Mouse (Mus musculus): ENCODE data around the gene Trp53i11. TPM values are rescaled to one million over a fixed set of nuclear protein-coding genes. Genes with fewer than 3 reads are reported as not detected.

Gene Trp53i11
- polyA plus RNA-seq, 1 experiment from 2014 or later = 155 TPM

DNA sequence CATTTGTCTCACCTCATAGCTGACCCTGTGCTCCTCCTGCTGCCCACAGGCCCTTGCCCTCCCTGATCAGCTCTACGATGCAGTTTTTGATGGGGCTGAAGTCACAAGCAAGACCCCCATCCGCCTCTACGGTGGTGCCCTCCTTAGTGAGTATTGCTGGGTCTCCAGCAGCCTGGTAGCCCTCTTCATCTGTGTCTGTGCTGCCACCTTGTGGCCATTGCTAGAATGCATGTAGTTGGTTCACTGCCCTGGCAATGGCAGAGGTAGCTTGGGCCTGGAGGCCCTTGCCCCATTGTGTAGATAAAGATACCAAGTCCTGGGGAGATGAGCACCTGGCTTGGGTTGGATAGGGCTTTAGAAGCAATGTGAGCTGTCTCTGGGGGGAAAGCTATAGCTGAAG lies 11.5 kb downstream of the Trp53i11 start:
- Histone ChIP-seq H3K9ac (ENCODE audit: low read length) (no peak overlapping the region), H3K9me3 (ENCODE audit: control insufficient read depth, low read length) (no peaks in the 10 kb centered on the region), H3K36me3 (ENCODE audit: control insufficient read depth, insufficient read depth, low read length) (no peaks in the 10 kb centered on the region; the same call in 1 of the 2 replicates), H3K4me3 (ENCODE audit: low read depth, low read length) (no peak overlapping the region), H3K27me3 (ENCODE audit: control insufficient read depth, insufficient read depth, low read length) (no peaks in the 10 kb centered on the region), H3K27ac (ENCODE audit: low read depth, low read length) (no peak overlapping the region), H3K4me1 (replicated peaks; ENCODE audit: control insufficient read depth, insufficient read depth, low read length) (peaks cover 6% of the 10 kb centered on the region; the same call in 1 of the 2 replicates), H3K4me2 (ENCODE audit: low read depth, low read length, severe bottlenecking) (no peak overlapping the region)
- DNase-seq (ENCODE audit: low spot score) (peak; percentile 95), ATAC-seq (replicated peaks; ENCODE audit: low FRiP score) (peak; percentile 51)
- WGBS = 29% methylated on average over 3 of the region's 3 CpGs

- no peak overlapping the region for H3K4me2 ChIP-seq (ENCODE audit: low read depth, low read length, severe bottlenecking)
- WGBS = 47% methylated on average over 13 of the region's 13 CpGs
- H3K4me3 ChIP-seq (ENCODE audit: low read depth, low read length) = no peak overlapping the region
- ATAC-seq (replicated peaks; ENCODE audit: low FRiP score) = peak; percentile 39
- no peaks in the 10 kb centered on the region for H3K27me3 ChIP-seq (ENCODE audit: control insufficient read depth, insufficient read depth, low read length)
- no peaks in the 10 kb centered on the region; the same call in 1 of the 2 replicates for H3K36me3 ChIP-seq (ENCODE audit: control insufficient read depth, insufficient read depth, low read length)
- H3K9me3 ChIP-seq (ENCODE audit: control insufficient read depth, low read length) = no peaks in the 10 kb centered on the region
- DNase-seq (ENCODE audit: low spot score) = peak; percentile 83
- H3K27ac ChIP-seq (ENCODE audit: low read depth, low read length) = no peak overlapping the region
- peaks cover 6% of the 10 kb centered on the region; the same call in 1 of the 2 replicates for H3K4me1 ChIP-seq (replicated peaks; ENCODE audit: control insufficient read depth, insufficient read depth, low read length)
- no peak overlapping the region for H3K9ac ChIP-seq (ENCODE audit: low read length)
Measured at GRCm38 (mm10) chr2:93199531-93199974, 12.2 kb downstream of the Trp53i11 start.

GRCm38 (mm10) chr2:93200681-93201340 lies 13.5 kb downstream of the Trp53i11 start:
- H3K27ac ChIP-seq (ENCODE audit: low read depth, low read length) = no peak overlapping the region
- DNase-seq (ENCODE audit: low spot score) = no peak
- 78% methylated on average over 10 of the region's 10 CpGs for WGBS
- no peak overlapping the region for H3K9ac ChIP-seq (ENCODE audit: low read length)
- H3K4me2 ChIP-seq (ENCODE audit: low read depth, low read length, severe bottlenecking) = no peak overlapping the region
- no peak overlapping the region for H3K4me3 ChIP-seq (ENCODE audit: low read depth, low read length)
- ATAC-seq (replicated peaks; ENCODE audit: low FRiP score) = no peak
- no peaks in the 10 kb centered on the region; the same call in 1 of the 2 replicates for H3K36me3 ChIP-seq (ENCODE audit: control insufficient read depth, insufficient read depth, low read length)
- H3K4me1 ChIP-seq (replicated peaks; ENCODE audit: control insufficient read depth, insufficient read depth, low read length) = peaks cover 6% of the 10 kb centered on the region; the same call in 1 of the 2 replicates
- no peaks in the 10 kb centered on the region for H3K9me3 ChIP-seq (ENCODE audit: control insufficient read depth, low read length)
- H3K27me3 ChIP-seq (ENCODE audit: control insufficient read depth, insufficient read depth, low read length) = no peaks in the 10 kb centered on the region

- DNase-seq (ENCODE audit: low spot score) (no peak), ATAC-seq (replicated peaks; ENCODE audit: low FRiP score) (no peak)
- Histone ChIP-seq H3K27ac (ENCODE audit: low read depth, low read length) (no peak overlapping the region), H3K4me2 (ENCODE audit: low read depth, low read length, severe bottlenecking) (no peak overlapping the region), H3K4me3 (ENCODE audit: low read depth, low read length) (no peak overlapping the region), H3K4me1 (replicated peaks; ENCODE audit: control insufficient read depth, insufficient read depth, low read length) (peaks cover 6% of the 10 kb centered on the region; the same call in 1 of the 2 replicates), H3K9me3 (ENCODE audit: control insufficient read depth, low read length) (no peaks in the 10 kb centered on the region), H3K9ac (ENCODE audit: low read length) (no peak overlapping the region), H3K36me3 (ENCODE audit: control insufficient read depth, insufficient read depth, low read length) (no peaks in the 10 kb centered on the region; the same call in 1 of the 2 replicates), H3K27me3 (ENCODE audit: control insufficient read depth, insufficient read depth, low read length) (no peaks in the 10 kb centered on the region)
- 89% methylated on average over 3 of the region's 3 CpGs for WGBS
Measured at GRCm38 (mm10) chr2:93201997-93202396, 14.6 kb downstream of the Trp53i11 start.

DNA sequence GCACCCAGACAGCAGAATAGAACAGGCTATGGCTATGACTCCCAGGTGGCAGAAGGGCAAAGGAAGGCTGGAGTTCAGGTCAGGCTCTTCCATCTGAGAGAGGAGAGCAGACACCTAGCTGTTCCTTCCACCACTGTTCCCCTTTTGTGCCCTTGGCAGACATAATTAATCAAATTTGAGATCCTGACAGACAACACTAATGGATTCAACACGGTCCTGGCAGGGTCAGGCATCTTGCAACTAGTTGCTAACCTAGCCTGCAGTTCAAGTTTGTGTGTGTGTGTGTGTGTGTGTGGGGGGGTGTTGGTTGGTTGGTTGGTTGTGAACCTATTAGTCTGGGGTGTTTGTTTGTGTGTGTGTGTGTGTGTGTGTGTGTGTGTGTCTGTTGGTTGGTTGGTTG lies 15.4 kb downstream of the Trp53i11 start:
- Histone ChIP-seq H3K4me1 (replicated peaks; ENCODE audit: control insufficient read depth, insufficient read depth, low read length) (peaks cover 6% of the 10 kb centered on the region; the same call in 1 of the 2 replicates), H3K9me3 (ENCODE audit: control insufficient read depth, low read length) (no peaks in the 10 kb centered on the region), H3K4me3 (ENCODE audit: low read depth, low read length) (no peak overlapping the region), H3K36me3 (ENCODE audit: control insufficient read depth, insufficient read depth, low read length) (no peaks in the 10 kb centered on the region; the same call in 1 of the 2 replicates), H3K27ac (ENCODE audit: low read depth, low read length) (no peak overlapping the region), H3K27me3 (ENCODE audit: control insufficient read depth, insufficient read depth, low read length) (no peaks in the 10 kb centered on the region), H3K9ac (ENCODE audit: low read length) (no peak overlapping the region), H3K4me2 (ENCODE audit: low read depth, low read length, severe bottlenecking) (no peak overlapping the region)
- 58% methylated on average over 1 of the region's 1 CpGs for WGBS
- DNase-seq (ENCODE audit: low spot score) (no peak), ATAC-seq (replicated peaks; ENCODE audit: low FRiP score) (no peak)

- Histone ChIP-seq H3K36me3 (ENCODE audit: control insufficient read depth, insufficient read depth, low read length) (peaks cover 5% of the 10 kb centered on the region; the same call in 1 of the 2 replicates), H3K27me3 (ENCODE audit: control insufficient read depth, insufficient read depth, low read length) (no peaks in the 10 kb centered on the region), H3K9ac (ENCODE audit: low read length) (no peak overlapping the region), H3K4me1 (replicated peaks; ENCODE audit: control insufficient read depth, insufficient read depth, low read length) (peaks cover 6% of the 10 kb centered on the region; the same call in 1 of the 2 replicates), H3K4me2 (ENCODE audit: low read depth, low read length, severe bottlenecking) (no peak overlapping the region), H3K27ac (ENCODE audit: low read depth, low read length) (no peak overlapping the region), H3K9me3 (ENCODE audit: control insufficient read depth, low read length) (no peaks in the 10 kb centered on the region), H3K4me3 (ENCODE audit: low read depth, low read length) (no peak overlapping the region)
- WGBS = 21% methylated on average over 10 of the region's 10 CpGs
- peak; percentile 74 for DNase-seq (ENCODE audit: low spot score)
- ATAC-seq (replicated peaks; ENCODE audit: low FRiP score) = 0 out of 2 replicates have a peak, but pooled peaks have one; percentile 25
Measured at GRCm38 (mm10) chr2:93203682-93204081, 16.3 kb downstream of the Trp53i11 start.

DNA sequence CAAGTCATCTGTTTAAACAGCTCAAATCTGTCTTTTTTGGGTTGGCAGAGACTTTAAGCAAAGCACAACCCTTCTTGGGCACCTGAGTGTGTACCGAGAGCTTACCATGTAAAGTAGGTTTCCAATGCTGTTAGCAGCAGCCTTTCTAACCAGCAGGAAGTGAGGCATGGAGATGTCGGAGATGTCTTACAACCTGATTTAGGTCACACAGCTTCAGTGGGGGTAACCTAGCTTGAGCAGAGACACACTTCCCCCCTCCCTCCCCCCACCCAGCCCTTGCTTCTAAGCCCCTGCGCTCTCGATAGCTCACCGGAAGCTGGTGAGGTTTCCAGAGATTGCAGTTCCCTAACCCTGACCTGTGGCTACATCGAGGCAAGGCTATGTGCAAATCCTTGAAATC lies 17.2 kb downstream of the Trp53i11 start:
- 91% methylated on average over 6 of the region's 6 CpGs for WGBS
- Histone ChIP-seq H3K36me3 (ENCODE audit: control insufficient read depth, insufficient read depth, low read length) (peaks cover 5% of the 10 kb centered on the region; the same call in 1 of the 2 replicates), H3K4me3 (ENCODE audit: low read depth, low read length) (no peak overlapping the region), H3K27ac (ENCODE audit: low read depth, low read length) (no peak overlapping the region), H3K9me3 (ENCODE audit: control insufficient read depth, low read length) (no peaks in the 10 kb centered on the region), H3K4me1 (replicated peaks; ENCODE audit: control insufficient read depth, insufficient read depth, low read length) (0 out of 2 replicates have a peak, but pooled peaks cover 4% of the 10 kb centered on the region), H3K4me2 (ENCODE audit: low read depth, low read length, severe bottlenecking) (no peak overlapping the region), H3K9ac (ENCODE audit: low read length) (no peak overlapping the region), H3K27me3 (ENCODE audit: control insufficient read depth, insufficient read depth, low read length) (no peaks in the 10 kb centered on the region)
- DNase-seq (ENCODE audit: low spot score) (no peak), ATAC-seq (replicated peaks; ENCODE audit: low FRiP score) (no peak)

GRCm38 (mm10) chr2:93206126-93206525 lies 18.8 kb downstream of the Trp53i11 start:
- Histone ChIP-seq H3K27me3 (ENCODE audit: control insufficient read depth, insufficient read depth, low read length) (no peaks in the 10 kb centered on the region), H3K9ac (ENCODE audit: low read length) (no peak overlapping the region), H3K36me3 (ENCODE audit: control insufficient read depth, insufficient read depth, low read length) (peaks cover 5% of the 10 kb centered on the region; the same call in 1 of the 2 replicates), H3K4me1 (replicated peaks; ENCODE audit: control insufficient read depth, insufficient read depth, low read length) (0 out of 2 replicates have a peak, but pooled peaks cover 2% of the 10 kb centered on the region), H3K9me3 (ENCODE audit: control insufficient read depth, low read length) (no peaks in the 10 kb centered on the region), H3K27ac (ENCODE audit: low read depth, low read length) (no peak overlapping the region), H3K4me3 (ENCODE audit: low read depth, low read length) (no peak overlapping the region), H3K4me2 (ENCODE audit: low read depth, low read length, severe bottlenecking) (no peak overlapping the region)
- no peak for ATAC-seq (replicated peaks; ENCODE audit: low FRiP score)
- 86% methylated on average over 1 of the region's 1 CpGs for WGBS
- no peak for DNase-seq (ENCODE audit: low spot score)

Measured in forebrain, embryonic 11.5 days (tissue).